Mouse (Mus musculus) ovary, postnatal 36 days (tissue): ENCODE results near the gene Galt.
"Not testable (repeated sequence)": the region's sequence is repeated elsewhere in the genome, so short reads cannot be mapped to it uniquely, and the experiment has no call there.

Experiments used
- DNase-seq: peaks from one replicate; pipeline ENCODE4 v3.0.0; 2022; ENCODE audit warnings: low spot score, mixed read lengths

Gene Galt

DNA sequence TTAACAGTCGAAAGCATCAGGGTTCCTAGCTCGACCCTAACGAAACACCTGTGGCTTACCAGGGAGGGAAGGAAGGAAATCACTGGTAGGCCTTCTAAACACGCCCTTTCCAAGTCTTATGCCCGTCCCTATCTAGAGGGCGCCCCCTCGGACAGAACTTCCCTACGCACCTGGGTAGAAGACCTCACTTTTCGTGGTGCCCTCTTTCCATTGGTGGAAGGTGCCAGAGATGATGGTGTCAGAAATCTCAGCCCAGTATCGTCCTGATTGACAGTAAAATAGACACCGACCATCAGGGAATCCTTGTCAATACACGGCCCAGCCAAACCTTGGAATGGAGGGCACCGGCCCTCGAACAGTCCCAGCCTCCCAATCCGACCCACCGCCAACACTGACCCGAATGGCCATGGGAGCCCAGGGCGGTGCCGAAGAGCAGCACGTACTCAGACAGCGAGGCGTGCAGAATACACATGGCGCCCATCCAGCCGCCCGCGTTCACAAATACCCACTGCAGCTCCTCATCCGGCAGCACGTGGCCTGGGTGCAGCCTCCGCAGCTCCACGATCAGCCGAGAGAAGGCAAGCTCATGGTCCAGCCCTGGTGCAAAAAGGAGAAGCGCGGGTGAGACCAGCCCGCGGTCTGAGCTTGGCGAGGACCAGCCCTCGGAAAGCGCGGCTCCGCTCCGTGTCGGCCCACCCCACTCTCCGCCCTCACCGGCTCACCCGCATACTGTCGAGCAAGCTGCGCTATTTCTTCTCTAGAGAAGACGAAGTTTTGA, 14.5 kb upstream of the Galt start:
- DNase-seq, result no peak

DNA sequence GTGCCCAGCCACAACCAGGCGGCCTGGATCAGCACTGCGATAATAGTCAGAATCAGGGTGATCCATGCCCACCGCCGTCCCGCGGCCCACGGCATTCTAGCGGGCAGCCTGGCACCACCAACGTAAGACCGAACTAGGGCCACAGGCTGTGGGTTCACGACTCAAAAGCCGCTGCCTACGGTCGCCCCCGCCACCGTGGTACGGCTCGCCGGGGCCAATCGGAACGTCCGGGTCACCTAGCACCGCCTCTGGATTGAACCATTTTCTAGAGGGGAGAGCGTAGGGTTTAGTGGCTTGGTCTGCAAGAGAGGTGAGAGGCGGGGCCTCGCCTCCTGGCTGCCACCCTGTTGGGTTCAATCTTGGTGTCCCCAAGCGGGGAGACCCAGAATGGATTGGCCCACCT, 13.9 kb upstream of the Galt start:
- peak; percentile 91 for DNase-seq

DNA sequence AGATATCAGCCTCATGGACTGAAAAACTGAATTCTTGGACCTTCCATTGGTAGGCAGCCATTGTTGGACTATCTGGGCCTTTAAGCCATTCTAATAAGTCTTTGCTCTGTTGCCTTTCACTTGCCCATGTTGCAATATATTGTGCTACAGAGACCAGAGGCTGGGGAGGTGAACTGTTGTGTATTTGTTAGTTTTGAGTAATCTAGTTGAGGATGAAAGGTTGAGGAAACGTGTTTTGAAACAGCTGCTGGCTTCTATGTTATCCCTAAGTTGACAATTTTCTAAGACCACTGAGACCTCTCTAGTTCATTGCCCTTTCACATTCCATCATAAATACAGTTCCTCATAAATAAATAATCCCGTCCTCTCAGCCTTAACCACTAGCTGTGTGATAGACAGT, 10.9 kb upstream of the Galt start:
- DNase-seq, result no peak

DNA sequence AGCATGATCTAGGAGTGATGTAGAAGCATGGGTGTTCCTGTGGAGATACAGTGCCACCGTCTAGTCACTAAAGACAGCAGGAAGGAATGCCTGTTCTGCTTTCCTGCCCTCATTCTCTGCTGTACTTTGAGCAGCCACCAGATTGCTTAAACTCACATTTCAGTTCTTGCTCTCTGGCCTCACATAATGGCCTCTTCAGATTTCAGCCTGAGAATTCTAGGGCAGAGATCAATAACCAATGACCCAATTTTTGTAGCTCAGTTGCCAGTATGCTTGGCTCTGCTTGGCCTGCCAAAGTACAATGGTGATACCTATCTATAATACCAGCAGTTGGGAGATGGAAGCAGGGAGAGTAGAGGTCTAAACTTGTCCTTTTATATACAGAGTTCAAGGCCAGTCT, 10.0 kb upstream of the Galt start:
- no peak for DNase-seq

DNA sequence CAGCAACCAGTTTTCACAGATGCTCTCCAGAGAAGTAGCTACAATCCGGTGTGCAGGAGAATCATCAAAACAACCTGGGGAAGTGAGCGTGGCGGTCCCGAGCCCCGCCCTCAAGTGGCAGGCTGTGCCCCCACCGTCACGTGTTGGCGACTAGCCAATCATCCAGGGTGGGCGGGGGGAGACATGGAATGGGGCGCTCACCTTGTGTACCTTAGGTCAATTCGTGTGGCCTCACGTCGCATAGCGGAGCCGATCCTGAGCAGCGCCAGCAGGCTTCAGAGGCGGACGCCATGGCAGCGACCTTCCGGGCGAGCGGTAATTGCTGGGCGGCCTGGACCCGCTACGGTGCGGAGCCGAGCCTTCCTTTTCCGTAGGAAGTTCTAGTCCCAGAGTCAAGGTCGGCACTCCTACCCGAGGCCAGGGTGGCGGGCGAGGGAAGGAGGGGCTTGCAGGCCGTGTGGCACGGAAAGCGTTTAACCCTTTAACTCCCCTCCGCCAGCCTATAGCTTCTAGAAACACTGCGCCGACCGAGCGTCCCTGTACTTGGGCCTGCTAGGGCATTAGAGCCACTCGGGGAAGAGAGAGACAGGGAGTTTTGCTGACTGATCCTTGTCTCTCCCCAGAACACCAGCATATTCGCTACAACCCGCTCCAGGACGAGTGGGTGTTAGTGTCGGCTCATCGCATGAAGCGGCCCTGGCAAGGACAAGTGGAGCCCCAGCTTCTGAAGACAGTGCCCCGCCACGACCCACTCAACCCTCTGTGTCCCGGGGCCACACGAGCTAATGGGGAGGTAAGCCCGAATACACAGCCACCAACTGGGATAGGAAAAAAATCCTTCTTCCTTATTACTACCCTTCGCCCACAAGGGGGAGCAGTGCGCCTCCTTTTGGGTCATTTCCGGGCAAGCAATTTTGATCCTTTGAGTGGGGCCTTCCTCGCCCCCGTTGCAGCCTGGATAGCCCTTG, 594 bp downstream of the Galt start, which contains the start of gene Sigmar1:
TSS of gene Sigmar1 (minus strand) at position 820 of the 968 bp plus-strand sequence.
- DNase-seq, result peak; percentile 83

DNA sequence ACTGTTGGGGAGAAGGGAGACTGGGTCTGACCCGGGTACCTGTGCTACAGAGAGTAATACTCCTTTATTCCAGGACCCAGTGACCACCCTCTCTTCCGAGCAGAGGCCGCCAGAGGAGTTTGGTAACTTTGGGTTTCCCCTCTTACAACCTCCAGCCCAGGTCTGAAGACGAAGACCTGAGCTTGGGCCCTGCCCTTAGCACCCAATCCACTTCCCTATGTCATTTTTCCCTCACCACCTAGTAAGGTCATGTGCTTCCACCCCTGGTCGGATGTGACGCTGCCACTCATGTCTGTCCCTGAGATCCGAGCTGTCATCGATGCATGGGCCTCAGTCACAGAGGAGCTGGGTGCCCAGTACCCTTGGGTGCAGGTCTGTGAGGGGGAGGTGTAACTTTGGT, 1.4 kb downstream of the Galt start:
- no peak for DNase-seq

DNA sequence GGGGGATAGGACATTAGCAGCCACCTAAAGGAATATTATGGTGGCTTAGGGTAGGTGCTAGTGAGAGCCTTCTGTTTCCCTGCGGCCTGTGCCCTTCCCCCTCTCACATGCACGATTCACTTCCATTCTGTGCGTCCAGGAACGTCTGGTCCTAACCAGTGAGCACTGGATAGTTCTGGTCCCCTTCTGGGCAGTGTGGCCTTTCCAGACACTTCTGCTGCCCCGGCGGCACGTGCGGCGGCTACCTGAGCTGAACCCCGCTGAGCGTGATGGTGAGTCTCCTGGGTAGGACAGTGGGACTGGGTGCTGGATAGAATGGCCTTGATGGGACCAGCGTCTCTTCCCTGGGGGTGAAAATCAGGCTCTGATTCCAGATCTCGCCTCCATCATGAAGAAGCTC, 2.3 kb downstream of the Galt start:
- no peak for DNase-seq

DNA sequence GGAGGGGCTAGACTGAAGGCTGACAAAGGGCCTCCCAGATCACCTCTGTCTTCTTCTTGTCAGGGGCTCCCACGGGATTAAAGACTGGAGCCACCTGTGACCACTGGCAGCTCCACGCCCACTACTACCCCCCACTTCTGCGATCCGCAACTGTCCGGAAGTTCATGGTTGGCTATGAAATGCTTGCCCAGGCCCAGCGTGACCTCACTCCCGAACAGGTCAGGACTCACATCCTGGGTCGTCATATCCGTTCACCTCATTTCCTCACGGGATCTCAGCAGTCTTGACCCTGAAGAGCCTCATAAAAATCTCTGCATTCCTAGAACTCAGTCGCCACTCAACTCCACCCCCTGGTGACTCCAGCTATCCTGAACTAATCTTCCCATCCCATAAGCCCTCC, 3.0 kb downstream of the Galt start:
- no peak for DNase-seq

DNA sequence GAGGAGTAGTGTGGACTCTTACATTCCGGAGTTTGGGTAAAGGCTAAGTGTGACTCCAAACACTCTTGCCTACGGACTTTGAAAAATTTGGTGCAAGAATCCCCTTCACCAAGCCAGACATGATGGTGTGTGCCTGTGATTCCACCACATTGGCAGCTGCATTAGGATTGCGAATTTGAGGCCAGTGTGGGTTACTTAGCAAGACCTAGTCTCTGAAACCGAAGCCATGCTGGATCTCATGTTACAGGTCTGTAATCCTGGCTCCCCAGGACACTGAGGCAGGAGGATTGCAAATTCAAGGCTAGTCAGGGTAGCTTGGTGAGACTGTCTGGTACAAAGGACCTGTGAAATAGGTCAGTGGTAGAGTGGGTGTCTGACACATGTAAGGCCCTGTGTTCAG, 3.7 kb downstream of the Galt start:
- DNase-seq, result no peak

DNA sequence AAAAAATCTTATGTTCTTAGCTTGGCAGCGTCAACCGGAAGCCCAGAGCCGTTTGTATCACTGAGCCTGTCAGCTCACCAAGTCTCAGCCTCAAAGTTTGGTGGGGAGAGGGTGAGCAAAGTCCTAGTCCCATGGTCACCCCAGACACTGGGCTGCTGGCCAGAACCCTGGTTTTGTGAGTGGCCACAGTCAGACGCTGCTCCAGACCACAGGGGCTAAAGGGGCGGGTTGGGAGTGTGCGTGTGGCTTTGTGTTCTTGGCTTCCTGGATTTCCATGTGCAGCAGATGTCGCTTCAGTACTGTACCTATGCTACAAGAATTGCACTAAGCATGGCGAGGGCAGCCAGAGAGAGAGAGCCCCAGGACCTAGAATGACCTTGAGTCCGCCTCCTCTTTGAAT, 4.2 kb downstream of the Galt start:
- DNase-seq, result peak; percentile 38

DNA sequence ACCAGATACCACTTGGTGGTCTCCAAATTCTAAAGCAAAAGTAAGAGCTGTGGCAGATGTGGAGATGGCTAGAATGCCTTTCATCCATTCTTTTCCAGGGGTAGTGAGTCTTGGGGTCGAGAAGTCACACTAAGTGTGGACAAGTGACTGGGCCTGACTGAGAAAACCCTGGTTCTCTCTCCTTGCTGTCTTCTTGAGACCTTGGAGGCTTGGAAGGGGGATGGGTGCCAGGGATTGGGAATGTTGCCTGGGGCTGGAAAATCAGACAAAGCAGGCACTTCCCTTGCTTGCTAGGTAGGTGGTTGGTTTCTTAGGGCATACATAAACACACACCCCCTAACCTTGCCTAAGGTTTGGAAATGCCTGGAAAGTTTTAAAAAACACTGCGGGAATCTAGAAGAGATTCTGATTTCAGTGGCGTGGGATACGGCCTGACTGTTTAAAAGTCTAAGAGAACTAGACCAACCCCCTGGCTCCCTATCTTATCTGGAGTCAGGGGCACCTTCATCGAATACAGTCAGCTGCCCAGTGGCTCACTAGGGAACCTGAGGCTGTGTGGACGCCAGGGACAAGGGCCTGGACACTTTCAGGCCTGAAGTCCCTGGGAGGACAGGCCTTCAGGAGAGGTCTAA, 4.7 kb downstream of the Galt start:
- DNase-seq, result peak; percentile 30

DNA sequence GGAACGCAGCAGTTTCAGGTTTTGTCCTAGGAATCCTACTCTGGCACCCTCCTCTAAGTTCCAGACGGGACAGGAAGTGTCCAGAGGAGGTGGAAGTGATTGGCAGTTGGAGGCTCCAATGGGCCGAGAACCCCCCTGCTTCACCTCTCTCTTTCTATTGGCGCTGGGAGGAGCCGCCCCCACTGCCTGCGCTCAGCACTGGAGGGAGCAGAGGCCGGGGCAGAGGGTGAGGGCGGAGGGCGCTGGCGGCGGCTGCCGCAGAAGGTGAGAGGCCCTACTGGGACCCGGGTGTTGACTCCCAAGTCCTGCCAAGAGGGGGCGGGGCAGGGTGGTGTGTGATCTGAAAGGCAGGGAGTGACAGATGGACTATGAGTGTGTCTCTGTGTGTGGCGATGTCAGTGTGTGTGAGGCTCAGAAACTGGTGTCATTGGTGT, 5.3 kb downstream of the Galt start:
- peak; percentile 91 for DNase-seq

DNA sequence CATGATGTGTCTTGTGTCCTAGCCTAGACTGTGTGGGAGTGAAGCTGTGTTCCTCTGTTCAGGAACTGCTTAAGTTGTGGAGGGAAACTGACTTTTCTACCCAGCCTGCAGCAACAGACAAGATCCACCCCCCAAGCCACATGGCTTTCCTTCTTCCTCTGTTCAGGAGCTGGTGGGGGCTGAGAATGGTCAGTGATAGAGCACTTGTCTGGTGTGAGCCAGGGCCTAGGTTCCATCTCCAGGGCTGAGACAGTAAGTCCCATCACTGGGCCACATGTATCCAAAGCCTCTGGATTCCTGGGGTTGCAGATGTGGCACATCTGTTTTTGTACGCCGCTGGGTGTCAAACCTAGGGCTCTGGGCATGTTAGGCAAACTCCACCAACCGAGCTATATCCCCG, 5.9 kb downstream of the Galt start:
- DNase-seq, result no peak

DNA sequence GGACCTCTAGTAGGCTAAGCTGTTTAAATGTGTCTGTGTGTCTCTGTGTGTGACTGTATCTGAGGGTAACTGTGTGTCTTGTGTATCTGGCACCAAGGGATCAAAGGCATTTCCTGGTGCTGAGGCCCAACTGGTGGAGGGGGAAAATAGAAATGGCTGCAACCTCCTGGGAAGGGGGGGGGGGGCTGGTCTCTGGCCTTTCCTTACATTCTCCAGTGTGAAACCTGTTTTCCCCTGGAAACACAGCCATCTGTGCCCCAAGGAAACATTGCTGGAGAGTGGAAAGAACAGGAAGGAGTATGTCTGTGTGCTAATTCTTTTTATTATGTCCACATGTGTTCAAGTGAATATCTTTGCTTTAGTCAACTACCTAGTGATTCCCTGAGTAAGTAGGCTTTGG, 6.7 kb downstream of the Galt start:
- no peak for DNase-seq

DNA sequence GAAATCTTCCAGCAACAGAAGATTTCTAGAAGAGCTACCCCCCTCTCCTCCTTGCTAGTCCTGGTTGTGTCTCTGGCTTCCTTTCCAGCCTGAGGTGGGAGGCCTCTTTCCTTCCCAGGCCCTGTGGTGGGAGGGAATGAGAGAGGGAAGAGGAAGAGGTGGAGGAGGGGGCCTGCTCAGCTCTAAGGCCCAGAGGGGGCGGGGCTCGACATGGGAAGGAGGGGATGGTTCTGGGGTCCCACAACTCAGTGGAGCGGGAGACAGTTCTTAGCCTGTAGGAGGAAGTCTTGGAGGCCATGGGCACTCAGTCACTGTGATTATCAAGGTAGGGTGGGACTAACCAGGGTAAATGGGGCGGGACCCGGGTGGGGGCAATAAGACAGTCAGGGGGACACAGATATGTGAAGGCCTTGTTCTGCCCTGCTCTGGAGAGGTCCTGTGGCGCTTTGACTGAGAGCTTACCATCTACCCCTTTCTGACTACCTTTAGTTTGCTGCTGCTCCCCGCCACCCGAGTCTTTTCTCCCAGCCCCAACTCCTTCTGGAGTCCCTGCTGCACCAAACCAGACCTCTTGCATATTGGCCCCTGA, 7.2 kb downstream of the Galt start:
- DNase-seq, result peak; percentile 17

DNA sequence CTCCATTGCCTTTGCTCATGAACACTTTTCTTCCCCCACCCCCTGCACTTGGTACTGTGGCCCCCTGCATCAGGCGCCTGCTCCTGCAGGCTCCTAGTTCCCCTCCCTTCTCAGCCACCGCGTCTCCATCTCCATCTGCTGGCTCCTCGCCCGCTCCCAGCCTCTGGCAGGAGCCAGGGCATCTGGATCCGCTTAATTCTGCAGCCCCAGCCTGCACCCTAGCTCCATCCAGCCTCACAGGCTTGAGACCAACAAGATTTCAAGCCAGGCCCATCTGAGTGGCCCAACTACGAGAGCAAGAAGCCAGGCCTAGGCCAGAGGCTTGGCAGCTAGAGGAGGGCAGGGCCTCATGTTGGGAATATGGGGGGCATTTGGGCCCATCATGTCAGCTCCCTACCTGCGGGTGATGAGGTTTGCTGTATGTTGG, 7.7 kb downstream of the Galt start:
- peak; percentile 60 for DNase-seq

DNA sequence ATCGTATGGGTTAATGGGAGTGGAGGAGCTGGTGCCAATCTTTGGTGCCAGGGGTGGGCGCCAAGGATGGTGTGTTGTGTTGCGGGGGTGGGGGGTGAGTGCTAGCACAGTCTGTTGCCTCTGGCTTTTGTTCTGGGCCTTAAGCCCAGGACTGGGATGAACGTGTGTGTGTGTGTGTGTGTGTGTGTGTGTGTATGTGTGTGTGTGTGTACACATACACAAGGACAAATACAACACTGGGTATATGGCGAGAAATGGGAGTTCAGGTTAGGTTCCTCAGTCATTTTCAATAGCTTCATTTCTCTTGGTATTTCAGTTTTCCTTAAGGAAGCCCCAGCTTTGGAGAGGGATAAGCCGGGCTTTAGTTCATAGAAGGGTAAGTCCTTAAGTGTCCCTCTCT, 8.1 kb downstream of the Galt start:
- DNase-seq, result not testable (repeated sequence)

DNA sequence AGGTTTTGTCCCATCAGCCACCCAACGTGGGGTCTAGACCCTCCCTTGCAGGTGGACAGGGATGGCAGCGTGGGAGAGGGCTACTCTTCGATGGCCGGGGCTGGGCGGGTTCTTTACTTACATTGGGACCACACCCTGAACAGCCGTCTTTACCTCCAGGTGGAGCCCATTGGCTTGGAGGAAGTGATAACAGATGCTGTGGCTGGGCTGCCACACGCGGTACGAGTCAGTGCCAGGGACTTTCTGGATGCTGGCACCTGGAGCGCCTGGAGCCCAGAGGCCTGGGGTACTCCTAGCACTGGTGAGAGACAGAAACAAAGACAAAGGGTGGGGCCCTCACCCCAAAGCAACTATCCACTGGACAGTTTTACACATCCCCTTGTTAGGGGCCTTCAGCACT, 12.3 kb downstream of the Galt start:
- DNase-seq, result not testable (repeated sequence)

DNA sequence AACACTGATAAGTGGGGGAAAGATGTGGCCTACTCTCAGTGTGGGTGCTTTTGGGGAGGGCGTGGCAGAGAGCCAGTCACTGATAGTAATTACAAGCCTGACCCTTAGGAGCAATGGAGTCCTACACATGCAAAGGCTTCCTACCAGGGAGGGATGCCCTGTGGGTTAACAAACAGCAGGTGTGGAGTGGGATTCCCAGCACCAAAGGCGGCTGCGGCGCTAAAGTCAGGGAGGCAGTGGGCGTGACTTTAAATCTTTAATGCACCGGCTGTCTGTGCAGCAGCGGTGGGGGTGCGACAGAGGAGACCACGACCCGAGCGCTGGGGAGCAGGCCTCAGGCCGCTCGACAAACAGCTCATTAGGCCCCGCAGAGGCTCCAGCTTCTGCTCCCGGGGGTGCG, 17.9 kb downstream of the Galt start:
- DNase-seq, result not testable (repeated sequence)

DNA sequence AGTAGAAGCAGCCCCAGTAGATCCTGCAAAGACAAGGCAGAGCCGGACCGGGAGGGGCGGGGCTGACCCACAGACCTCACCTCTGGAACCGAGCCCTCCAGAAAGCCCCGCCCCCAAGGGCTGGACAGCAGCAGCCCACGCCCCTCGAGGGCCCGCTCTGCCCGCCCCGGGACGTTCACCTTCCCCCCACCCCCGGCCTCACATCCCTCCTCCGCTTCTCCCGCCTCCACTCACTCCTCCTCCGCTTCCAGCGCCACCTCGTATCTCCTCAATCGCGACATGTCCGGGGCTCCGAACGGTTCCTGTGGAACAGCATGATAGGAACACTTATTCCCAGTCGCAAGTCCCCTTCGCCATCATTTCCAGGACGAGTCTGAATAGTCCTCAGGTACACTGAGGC, 18.5 kb downstream of the Galt start:
- DNase-seq, result peak; percentile 81

DNA sequence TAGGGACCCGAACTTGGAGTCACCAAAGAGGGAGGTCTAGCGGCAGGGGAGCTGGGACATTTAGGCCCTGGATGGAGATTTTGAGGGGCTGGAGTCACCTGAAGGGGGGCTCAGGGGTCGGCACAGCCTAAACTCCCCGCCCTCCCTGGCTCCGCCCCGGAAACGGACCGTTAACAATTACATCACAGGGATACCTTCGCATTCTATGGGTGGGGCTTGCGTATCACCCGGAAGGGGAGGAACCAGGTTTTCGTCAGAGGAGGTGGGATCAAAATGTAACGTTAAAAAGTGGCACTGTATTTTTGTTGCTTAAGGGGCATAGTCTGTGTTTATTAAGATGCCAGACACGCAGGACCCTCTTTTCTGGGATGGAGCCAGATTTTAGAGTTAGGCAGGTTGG, 19.0 kb downstream of the Galt start, which contains the start of gene Ccl27a:
TSS of gene Ccl27a (minus strand) at position 246 of the 400 bp plus-strand sequence.
- peak; percentile 81 for DNase-seq

DNA sequence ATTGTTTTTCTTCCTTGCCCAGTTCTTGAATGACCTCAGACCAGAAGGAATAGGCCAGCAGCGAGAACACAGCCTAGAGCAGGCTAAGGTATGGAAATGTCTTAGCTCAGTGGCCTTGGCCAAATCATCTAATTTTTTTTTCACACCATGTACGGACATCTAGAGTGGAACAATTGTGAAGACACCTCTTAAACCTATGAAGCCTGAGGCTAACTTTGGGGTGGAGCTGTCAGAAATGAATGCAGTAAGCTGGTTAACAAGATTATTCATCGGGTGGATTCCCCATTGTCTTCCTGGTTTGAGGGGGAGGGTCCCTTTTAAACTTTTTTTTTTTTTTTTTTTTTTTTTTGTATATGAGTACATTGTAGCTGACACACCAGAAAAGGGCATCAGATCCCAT, 19.5 kb downstream of the Galt start:
- DNase-seq, result not testable (repeated sequence)
